Mouse (Mus musculus) erythroblast, embryonic 14.5 days (primary cell): ENCODE measurements at regions not wholly inside any gene's neighbourhood (a gene's known extent, or its start where the extent isn't known, plus 50 kb on each side); places are given as distances from the start of the nearest gene placed in this dataset.

Experiments
- GATA1 ChIP-seq: IDR thresholded peaks from 2 replicates; pipeline ENCODE4 v1.6.1; 2012; ENCODE audit warnings: low read length, inconsistent platforms, mixed read lengths
- TAL1 ChIP-seq: IDR thresholded peaks from 3 replicates; pipeline ENCODE4 v1.6.1; 2012; ENCODE audit warnings: low read length, inconsistent platforms, mixed read lengths

DNA sequence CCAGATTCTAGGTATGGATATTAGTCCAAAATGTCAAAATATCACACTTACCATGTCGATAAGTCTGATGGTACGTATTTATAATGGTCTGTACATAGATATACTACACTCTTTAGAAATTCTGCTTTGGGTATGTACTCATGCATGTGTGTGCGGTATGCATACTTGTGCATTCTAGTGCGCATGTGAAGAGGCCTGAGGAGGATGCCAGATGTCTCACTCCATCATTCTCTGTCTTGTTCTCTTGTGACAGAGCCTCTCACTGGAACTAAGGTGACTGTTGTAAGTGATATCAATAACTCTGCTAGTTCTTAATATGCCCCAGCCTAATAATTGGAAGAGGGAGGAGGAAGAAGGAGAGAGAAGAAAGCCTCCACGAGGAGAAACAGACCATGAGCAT is 52.5 kb upstream of the Pkn2 start:
- TF ChIP-seq TAL1: no peak
- no peak for TF ChIP-seq GATA1
